Mouse (Mus musculus) MEL-GATA-1-ER (cell line): ENCODE results near the gene Copz1.

Experiments used
- DNase-seq: peaks from one replicate; pipeline ENCODE4 v3.0.0-alpha.2; 2012; ENCODE audit warnings: low read depth; ENCODE audit errors: extremely low read depth

Gene Copz1

GRCm38 (mm10) chr15:103308056-103308875 lies 35.8 kb downstream of the Copz1 start:
- no peak for DNase-seq

GRCm38 (mm10) chr15:103308876-103309580 lies 36.5 kb downstream of the Copz1 start:
- no peak for DNase-seq

- no peak for DNase-seq
Observed at GRCm38 (mm10) chr15:103310365-103310910, 37.9 kb downstream of the Copz1 start, which contains the start of gene Gpr84. TSS of gene Gpr84 (minus strand) at chr15:103310612.

GRCm38 (mm10) chr15:103313495-103314095 lies 41.1 kb downstream of the Copz1 start:
- no peak for DNase-seq

DNA sequence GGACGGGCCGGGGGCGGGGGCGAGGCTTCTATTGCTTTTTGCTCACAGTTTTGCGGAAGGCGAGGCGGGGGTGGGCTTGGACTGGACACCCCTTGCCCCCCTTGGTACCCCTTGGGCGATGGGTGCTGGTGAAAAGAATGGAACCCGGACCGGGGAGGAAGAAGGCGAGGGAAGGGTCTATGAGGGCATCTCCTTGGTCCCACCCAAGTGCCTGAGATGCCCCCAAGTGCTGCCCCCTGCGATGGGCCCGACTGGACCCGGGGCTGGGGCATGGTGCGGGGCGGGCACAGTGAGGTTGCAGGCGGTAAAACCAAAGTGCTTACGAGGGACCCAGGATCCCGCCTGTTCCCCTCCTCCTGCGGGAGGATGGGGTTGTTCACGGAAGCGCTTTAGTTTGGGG lies 41.7 kb downstream of the Copz1 start:
- no peak for DNase-seq

DNA sequence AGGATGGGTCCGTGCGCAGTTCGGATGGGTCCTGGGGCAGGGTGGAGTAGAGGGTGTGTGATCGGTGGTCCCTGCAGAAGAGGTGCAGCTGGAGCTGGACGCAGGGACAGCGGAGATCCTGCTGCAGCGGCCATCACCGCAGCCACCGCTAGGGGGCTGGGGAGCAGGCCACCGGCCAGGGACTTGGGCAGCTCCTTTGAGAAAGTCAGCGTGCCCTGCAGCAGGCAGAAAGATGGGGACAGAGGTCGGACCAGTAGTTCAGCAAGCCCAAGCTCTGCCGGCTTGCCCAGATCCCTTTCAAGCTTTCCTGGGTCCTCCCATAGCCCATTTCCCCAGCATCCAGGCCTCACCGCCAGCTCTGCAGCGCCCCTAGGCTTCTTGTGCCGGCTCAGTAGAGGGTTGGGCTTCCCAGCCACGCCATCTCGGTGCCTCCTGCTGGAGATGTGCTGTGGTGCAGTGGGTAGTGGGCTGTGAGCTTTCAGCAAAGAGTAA lies 42.5 kb downstream of the Copz1 start:
- no peak for DNase-seq

DNA sequence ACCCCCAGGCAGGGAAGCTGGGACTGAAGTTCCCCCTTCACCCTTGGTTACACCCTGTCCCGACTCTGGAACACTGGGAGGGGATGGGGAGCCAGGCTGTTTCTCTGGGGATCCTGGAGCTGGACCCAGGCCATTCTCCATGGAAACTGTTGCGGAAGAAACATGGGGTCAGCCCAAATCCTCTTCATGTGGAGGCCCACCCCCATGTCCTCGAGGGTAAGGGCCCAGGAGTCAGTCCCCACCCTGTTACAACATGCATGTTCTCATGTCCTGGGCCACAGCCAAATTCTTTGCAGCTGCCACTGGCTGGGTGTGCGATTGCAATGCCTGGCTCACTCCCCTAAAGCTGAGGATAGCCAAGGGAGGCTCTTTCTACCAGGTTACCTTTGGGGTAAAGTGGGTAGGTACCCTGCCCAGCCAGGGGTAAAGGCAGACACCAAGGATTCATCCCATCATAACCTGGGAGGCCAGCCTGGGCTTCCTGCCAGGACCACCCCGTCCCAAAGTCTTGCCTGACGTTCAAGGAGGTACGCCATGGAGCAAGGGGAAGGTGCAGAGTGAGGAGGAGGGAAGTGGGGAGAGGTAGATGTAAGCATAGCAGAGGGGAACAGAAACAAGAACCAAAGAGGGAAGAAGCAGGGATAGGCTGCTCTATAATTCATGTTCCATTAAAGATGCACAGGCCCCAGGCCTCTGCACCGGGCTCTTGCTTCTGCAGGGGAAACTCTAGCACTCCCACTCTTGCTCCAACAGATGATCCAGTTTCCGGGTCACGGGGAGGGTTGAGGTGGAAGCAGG lies 43.7 kb downstream of the Copz1 start:
- no peak for DNase-seq

- DNase-seq: no peak
Observed at GRCm38 (mm10) chr15:103317120-103317519, 44.6 kb downstream of the Copz1 start.

DNA sequence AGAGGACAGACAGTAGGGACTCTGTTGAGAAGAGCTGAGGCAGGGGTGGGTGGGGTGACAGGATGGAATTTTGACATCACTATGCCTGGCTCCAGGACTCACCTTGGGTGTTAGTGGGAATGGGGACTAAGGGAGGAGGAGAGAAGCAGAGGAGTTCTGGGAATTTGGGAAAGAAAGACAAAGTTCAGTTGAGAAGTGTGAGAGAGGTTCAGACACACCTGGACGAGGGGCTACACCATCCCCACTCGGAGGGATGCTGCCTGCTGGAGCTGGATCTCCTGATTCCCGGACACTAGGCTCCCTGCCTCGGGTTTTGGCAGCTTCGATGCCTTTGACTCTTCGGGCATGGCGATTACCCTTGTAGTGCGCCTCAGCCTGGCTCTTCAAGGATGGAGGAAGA lies 45.2 kb downstream of the Copz1 start:
- DNase-seq: no peak

DNA sequence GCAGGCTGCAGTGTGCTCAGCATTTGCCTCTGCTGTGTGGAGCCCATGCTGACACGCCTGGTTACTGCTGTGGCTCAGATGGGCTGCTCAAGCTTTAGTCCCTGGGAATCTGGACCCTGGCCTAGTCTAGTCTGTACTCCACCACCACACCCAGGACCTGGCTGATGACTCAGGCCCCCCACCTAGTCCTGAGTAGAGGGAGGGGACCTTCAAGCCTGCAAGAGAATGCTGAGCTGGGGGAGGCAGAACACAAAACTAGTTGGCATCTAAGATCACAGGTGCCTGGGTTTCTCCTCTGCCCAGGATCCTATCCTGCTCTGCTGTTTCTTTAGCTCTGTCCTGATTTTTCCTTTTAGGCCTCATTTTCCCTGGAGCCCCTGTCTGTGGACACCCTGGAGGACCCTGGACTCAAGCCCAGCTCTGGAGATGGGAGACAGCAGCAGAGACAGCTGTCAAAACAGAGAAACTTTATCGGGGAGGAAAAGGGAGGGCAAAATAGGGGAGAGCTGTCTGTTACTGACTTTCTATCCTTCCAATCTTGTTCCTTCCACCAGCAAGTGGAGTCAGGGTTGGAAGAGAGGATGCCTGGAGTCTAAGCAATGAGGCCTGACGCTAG lies 45.8 kb downstream of the Copz1 start:
- no peak for DNase-seq

- no peak for DNase-seq
Observed at GRCm38 (mm10) chr15:103321076-103321475, 48.6 kb downstream of the Copz1 start.

- no peak for DNase-seq
Observed at GRCm38 (mm10) chr15:103322396-103322795, 49.9 kb downstream of the Copz1 start.

DNA sequence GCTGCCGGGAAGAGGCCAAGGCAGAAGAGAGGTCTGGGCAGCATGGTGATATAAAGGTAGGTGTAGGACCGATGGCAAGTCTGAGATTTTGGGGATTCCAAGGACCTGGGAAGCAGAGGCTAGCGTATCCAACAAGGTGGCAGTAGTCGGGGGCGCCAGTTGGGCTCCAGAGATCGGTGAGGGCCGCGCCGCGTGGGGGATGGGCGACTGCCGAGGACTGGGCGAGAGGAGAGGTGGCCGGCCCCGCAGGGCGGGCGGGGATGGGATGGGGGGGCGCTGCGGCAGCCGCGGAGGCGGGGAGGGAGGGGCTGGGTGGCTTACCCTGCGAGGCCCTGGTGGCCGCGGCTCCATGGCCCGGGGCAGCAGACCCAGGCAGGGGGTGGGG lies 50.5 kb downstream of the Copz1 start:
- no peak for DNase-seq

DNA sequence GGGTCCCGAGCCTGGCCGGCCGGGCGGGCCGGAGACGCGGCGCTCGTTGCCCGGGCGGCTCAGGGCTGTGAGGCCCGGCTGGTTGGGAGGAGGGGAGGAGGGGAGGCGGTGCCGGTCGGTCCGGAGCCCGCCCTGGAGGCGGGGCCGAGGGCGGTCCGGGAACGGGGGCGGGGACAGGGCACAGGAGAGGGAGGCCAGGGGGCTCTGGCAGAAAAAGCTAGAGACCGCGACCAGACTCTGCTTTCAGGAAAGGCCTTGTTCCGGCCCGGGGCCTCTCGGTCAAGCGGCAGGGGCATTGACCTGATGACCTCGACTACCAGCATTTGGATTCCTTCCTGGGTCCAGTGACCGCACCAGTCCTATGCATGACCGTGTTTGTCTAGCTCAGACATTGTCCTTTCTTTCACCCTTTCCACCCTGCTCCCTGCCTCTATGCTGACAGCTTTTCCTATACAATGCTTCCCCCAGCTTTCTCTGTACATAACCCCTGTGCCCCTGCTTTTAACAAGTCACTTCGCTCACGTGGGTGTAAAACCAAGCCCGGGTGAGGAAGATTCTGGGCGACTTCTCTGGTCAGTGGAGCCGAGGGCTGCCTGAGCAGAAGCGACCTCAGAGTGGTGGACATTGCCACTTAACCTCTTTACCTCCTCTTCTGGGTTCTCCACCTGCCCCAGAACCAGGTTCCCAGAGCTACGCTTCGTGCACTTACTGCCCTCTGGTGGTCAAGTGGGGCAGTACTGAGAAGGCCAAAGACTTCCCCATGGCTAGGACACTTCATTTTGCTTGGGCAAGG lies 51.1 kb downstream of the Copz1 start:
- no peak for DNase-seq

DNA sequence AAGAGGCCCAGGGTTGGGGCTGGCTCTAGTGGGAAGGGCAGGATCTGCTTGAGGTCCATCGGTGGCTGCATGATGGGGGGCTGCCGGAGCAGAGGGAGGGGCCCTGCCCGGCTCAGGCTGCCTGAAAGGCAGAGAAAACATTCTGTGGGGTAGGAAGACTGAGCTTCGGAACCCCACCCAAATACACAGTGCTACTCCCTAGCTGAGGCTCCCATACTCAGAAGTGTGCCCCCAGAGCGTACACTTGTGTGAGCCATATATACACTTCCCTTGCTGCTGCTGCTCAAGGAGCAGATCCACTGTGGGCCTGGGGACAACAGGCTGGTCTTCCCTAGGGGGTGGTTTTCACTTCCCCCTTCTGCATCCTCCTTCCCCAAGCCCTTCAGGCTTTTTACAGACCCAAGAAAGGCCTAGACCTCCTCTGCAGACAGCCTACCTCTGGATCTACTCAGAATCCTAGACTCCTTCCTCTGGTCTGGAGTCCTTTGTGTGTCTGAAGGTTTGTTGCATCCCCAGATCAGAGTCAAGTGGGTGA lies 60.6 kb downstream of the Copz1 start:
- no peak for DNase-seq

DNA sequence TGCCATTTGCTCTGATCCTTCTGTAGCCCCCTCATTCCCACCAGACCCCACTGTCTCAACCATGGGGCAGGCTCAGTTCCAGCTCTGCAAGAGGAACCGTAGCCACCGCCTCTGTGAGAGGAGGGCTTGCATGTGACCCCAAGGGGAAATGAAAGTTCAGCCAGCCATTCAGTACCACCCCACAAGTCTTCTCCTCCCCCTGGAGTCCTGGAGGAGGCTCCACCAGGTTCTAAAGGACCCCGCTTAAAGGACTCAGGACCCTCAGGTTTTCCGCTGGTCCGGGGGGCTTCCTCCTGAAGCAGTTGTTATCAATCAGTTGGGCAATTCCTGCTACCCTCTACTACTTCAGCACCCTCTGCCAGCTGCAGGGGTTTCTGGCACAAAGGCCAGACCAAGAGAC lies 61.2 kb downstream of the Copz1 start:
- no peak for DNase-seq

GRCm38 (mm10) chr15:103334194-103334593 lies 61.7 kb downstream of the Copz1 start:
- no peak for DNase-seq

DNA sequence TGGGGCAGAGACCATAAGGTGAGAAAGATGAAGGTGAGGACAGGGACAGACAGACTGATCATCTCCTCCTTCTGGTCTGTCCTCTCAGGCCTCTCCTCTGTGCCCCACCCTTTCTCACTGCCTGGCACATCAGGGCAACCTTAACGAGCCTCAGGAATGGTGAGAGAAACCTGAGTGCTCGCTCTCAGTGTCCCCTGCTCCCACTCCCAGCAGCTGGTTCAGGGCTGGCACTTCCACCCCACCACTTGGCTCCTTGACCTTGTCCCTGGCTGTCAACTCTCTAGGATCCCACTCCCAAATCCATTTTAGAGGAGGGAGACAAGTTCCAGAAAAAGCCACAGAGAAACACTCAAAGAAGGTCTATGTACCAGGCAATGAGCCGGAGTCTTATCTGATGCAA lies 62.5 kb downstream of the Copz1 start:
- no peak for DNase-seq

- DNase-seq: no peak
Observed at GRCm38 (mm10) chr15:103335488-103336235, 63.1 kb downstream of the Copz1 start.
